Mouse (Mus musculus): Measurements from ENCODE around the gene Pcolce2.

- TF ChIP-seq CTCF (IDR thresholded peaks at IDR 0.05; ENCODE audit: borderline replicate concordance, extremely low read depth, insufficient read depth, insufficient read length) (no peak), POLR2A (IDR thresholded peaks at IDR 0.05; ENCODE audit: borderline replicate concordance, extremely low read depth, insufficient read depth, insufficient read length, poor library complexity, severe bottlenecking) (no peak)
These were observed 43.3 kb downstream of the Pcolce2 start for GRCm38 (mm10) chr9:95680691-95681090.

All from brain, embryonic 14.5 days (tissue).